Mouse (Mus musculus): ENCODE results near the gene Egfr. TPM values are rescaled to one million over a fixed set of nuclear protein-coding genes. Genes with fewer than 3 reads are reported as not detected.
A peak's percentile ranks its signal among the peaks of the same experiment; 100 is the strongest.

Egfr gene
- 3.1 and 5.0 TPM in 2 replicates for polyA plus RNA-seq (2012; rRNA removed)

DNA sequence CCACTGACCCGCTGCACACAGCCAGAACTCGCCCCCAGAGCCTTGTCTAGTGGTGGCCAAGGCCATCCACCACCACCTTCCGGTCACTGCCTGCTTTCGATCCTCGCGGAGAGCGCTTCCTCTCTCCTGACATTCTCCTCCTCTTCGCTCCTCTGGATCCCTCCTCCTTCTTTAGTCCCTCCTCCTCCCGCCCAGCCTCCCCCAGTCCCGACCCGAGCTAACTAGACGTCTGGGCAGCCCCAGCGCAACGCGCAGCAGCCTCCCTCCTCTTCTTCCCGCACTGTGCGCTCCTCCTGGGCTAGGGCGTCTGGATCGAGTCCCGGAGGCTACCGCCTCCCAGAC lies at the start of gene Egfr:
Gene Egfr (plus strand): TSS at position 197 of the 342 bp plus-strand sequence.
- peak; percentile 61 for DNase-seq (ENCODE audit: low read depth)
- TF ChIP-seq POLR2A (IDR thresholded peaks at IDR 0.05; ENCODE audit: borderline replicate concordance, extremely low read depth, insufficient read depth, insufficient read length, poor library complexity, severe bottlenecking) (no peak), CTCF (IDR thresholded peaks at IDR 0.05; ENCODE audit: borderline replicate concordance, extremely low read depth, insufficient read depth, insufficient read length) (no peak)

GRCm38 (mm10) chr11:16703221-16703620 lies 48.8 kb upstream of the Egfr start:
- no peak for TF ChIP-seq CTCF (IDR thresholded peaks at IDR 0.05; ENCODE audit: borderline replicate concordance, extremely low read depth, insufficient read depth, insufficient read length)
- no peak for TF ChIP-seq POLR2A (IDR thresholded peaks at IDR 0.05; ENCODE audit: borderline replicate concordance, extremely low read depth, insufficient read depth, insufficient read length, poor library complexity, severe bottlenecking)
- DNase-seq (ENCODE audit: low read depth): no peak

- TF ChIP-seq POLR2A (IDR thresholded peaks at IDR 0.05; ENCODE audit: borderline replicate concordance, extremely low read depth, insufficient read depth, insufficient read length, poor library complexity, severe bottlenecking) (no peak), CTCF (IDR thresholded peaks at IDR 0.05; ENCODE audit: borderline replicate concordance, extremely low read depth, insufficient read depth, insufficient read length) (no peak)
Measured at GRCm38 (mm10) chr11:16735083-16735644, 16.8 kb upstream of the Egfr start.

GRCm38 (mm10) chr11:16737323-16737722 lies 14.7 kb upstream of the Egfr start:
- no peak for DNase-seq (ENCODE audit: low read depth)

More at GRCm38 (mm10) chr11:16735083-16735644, 16.8 kb upstream of the Egfr start:
- no peak for DNase-seq (ENCODE audit: low read depth)

GRCm38 (mm10) chr11:16738691-16739090 lies 13.3 kb upstream of the Egfr start:
- TF ChIP-seq POLR2A (IDR thresholded peaks at IDR 0.05; ENCODE audit: borderline replicate concordance, extremely low read depth, insufficient read depth, insufficient read length, poor library complexity, severe bottlenecking) (no peak), CTCF (IDR thresholded peaks at IDR 0.05; ENCODE audit: borderline replicate concordance, extremely low read depth, insufficient read depth, insufficient read length) (no peak)

More at GRCm38 (mm10) chr11:16737323-16737722, 14.7 kb upstream of the Egfr start:
- no peak for TF ChIP-seq CTCF (IDR thresholded peaks at IDR 0.05; ENCODE audit: borderline replicate concordance, extremely low read depth, insufficient read depth, insufficient read length)
- TF ChIP-seq POLR2A (IDR thresholded peaks at IDR 0.05; ENCODE audit: borderline replicate concordance, extremely low read depth, insufficient read depth, insufficient read length, poor library complexity, severe bottlenecking): no peak

DNA sequence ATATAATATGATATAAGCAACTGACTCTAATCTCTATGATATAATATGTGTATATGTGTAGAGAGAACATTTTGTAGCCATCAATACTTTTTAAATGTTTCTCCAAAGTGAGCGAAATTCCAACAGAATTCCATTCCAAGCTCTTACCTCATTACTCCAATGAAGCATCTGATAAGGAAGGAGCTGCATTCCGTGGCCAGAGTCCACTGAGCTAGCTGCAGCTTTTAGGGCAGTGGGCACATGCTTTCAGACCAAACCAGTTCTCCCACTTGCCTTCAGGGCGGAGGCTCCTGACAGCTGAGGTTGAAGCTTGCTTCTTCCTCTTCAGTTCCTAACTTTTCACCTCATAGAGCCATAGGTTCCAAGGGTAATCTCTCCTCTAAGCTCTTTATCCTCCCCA lies 12.8 kb upstream of the Egfr start:
- DNase-seq (ENCODE audit: low read depth): no peak
- TF ChIP-seq CTCF (IDR thresholded peaks at IDR 0.05; ENCODE audit: borderline replicate concordance, extremely low read depth, insufficient read depth, insufficient read length) (no peak), POLR2A (IDR thresholded peaks at IDR 0.05; ENCODE audit: borderline replicate concordance, extremely low read depth, insufficient read depth, insufficient read length, poor library complexity, severe bottlenecking) (no peak)

More at GRCm38 (mm10) chr11:16738691-16739090, 13.3 kb upstream of the Egfr start:
- DNase-seq (ENCODE audit: low read depth): no peak

- no peak for DNase-seq (ENCODE audit: low read depth)
- TF ChIP-seq CTCF (IDR thresholded peaks at IDR 0.05; ENCODE audit: borderline replicate concordance, extremely low read depth, insufficient read depth, insufficient read length) (no peak), POLR2A (IDR thresholded peaks at IDR 0.05; ENCODE audit: borderline replicate concordance, extremely low read depth, insufficient read depth, insufficient read length, poor library complexity, severe bottlenecking) (no peak)
Measured at GRCm38 (mm10) chr11:16740691-16741611, 11.1 kb upstream of the Egfr start.

GRCm38 (mm10) chr11:16742251-16742650 lies 9.8 kb upstream of the Egfr start:
- no peak for DNase-seq (ENCODE audit: low read depth)
- no peak for TF ChIP-seq CTCF (IDR thresholded peaks at IDR 0.05; ENCODE audit: borderline replicate concordance, extremely low read depth, insufficient read depth, insufficient read length)

GRCm38 (mm10) chr11:16742821-16743220 lies 9.2 kb upstream of the Egfr start:
- TF ChIP-seq POLR2A (IDR thresholded peaks at IDR 0.05; ENCODE audit: borderline replicate concordance, extremely low read depth, insufficient read depth, insufficient read length, poor library complexity, severe bottlenecking): no peak
- no peak for TF ChIP-seq CTCF (IDR thresholded peaks at IDR 0.05; ENCODE audit: borderline replicate concordance, extremely low read depth, insufficient read depth, insufficient read length)
- DNase-seq (ENCODE audit: low read depth): no peak

DNA sequence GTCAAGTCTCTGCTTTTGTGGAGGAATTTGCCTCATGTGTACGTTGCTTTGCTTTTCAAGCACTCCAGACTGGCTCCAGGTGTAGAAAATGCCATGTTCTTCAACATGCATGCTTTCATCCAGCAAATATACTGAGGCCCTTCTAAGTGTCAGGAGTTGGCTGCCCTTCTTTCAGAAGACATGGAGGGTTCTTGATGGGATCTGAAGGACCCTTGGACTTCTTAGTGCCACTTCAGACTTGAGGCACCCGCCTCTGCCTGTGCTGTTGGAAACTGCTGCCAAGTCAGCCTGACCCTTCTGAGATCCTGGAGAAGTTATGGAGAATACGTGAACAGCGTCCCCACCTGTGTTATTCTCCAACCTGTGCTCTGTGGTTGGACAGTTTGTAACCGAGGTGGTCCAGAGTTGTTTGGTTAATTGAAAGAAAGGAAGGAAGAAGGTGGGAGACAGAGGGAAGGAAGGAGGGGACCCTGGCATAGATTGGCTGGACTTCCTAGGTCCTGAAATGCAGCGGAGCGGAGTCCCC lies 483 bp upstream of the Egfr start:
- TF ChIP-seq POLR2A (IDR thresholded peaks at IDR 0.05; ENCODE audit: borderline replicate concordance, extremely low read depth, insufficient read depth, insufficient read length, poor library complexity, severe bottlenecking): no peak
- no peak for TF ChIP-seq CTCF (IDR thresholded peaks at IDR 0.05; ENCODE audit: borderline replicate concordance, extremely low read depth, insufficient read depth, insufficient read length)
- DNase-seq (ENCODE audit: low read depth): no peak

GRCm38 (mm10) chr11:16752349-16753153 lies 548 bp downstream of the Egfr start:
- DNase-seq (ENCODE audit: low read depth): peak; percentile 30
- no peak for TF ChIP-seq CTCF (IDR thresholded peaks at IDR 0.05; ENCODE audit: borderline replicate concordance, extremely low read depth, insufficient read depth, insufficient read length)
- no peak for TF ChIP-seq POLR2A (IDR thresholded peaks at IDR 0.05; ENCODE audit: borderline replicate concordance, extremely low read depth, insufficient read depth, insufficient read length, poor library complexity, severe bottlenecking)
